Mouse (Mus musculus): ENCODE measurements around the gene Cdc34.

DNA sequence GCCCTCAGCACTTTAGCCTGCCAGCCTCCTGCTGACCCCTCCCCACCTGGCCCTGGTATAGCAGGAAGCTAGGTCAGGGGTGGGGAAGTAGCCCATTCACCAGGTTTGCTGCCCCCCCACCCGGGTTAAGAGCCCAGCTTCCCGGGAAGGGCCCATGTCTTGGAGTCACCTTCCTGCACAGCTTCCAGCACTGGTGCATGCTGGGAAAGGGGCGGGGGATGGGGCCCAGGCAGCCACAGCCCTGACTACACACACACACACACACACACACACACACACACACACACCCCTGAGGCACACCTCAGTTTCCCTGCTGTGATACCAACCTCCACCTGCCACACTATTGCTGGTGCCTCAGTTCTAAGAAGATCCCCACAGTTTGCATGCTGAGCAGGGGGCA, 20.1 kb upstream of the Cdc34 start:
- TF ChIP-seq CTCF (IDR thresholded peaks at IDR 0.05; ENCODE audit: borderline replicate concordance, insufficient read depth, low read depth, low read length) (no peak), POLR2A (IDR thresholded peaks at IDR 0.05; ENCODE audit: borderline replicate concordance, insufficient read depth, low read length) (no peak)
